Mouse (Mus musculus) myocyte (in vitro differentiated cells): ENCODE data around the gene Gucy2c. TPM values are rescaled to one million over a fixed set of nuclear protein-coding genes. Genes with fewer than 3 reads are reported as not detected.
"Not testable (repeated sequence)": the region's sequence is repeated elsewhere in the genome, so short reads cannot be mapped to it uniquely, and the experiment has no call there.

Experiments
- H3K27me3 ChIP-seq: one replicate; pipeline ENCODE4 v1.6.1; 2011; ENCODE audit not compliant: control insufficient read depth, insufficient read depth, insufficient read length
- H3K36me3 ChIP-seq: one replicate; pipeline ENCODE4 v1.6.1; 2011; ENCODE audit not compliant: control insufficient read depth, insufficient read depth
- H3K4me2 ChIP-seq: one replicate; pipeline ENCODE4 v1.6.1; 2011; ENCODE audit warnings: low read depth, control low read depth
- H3K4me3 ChIP-seq: one replicate; pipeline ENCODE4 v1.5.1; 2011; ENCODE audit warnings: mild to moderate bottlenecking, control low read depth, moderate library complexity
- H3K79me2 ChIP-seq: one replicate; pipeline ENCODE4 v1.6.1; 2011; ENCODE audit not compliant: control insufficient read depth, insufficient read depth
- H3ac ChIP-seq: one replicate; pipeline ENCODE4 v1.6.1; 2011; ENCODE audit not compliant: control insufficient read depth, insufficient read length
- CEBPB ChIP-seq: IDR thresholded peaks from 2 replicates; pipeline ENCODE4 v1.6.1; 2011; ENCODE audit warnings: mild to moderate bottlenecking, moderate library complexity; ENCODE audit not compliant: poor library complexity, insufficient read depth, severe bottlenecking
- E2F4 ChIP-seq: IDR thresholded peaks from one replicate; pipeline ENCODE4 v1.6.1; 2011; ENCODE audit warnings: mild to moderate bottlenecking, control low read depth, moderate library complexity; ENCODE audit not compliant: insufficient read depth
- MAX ChIP-seq: IDR thresholded peaks from one replicate; pipeline ENCODE4 v1.6.1; 2011; ENCODE audit warnings: low read depth, mild to moderate bottlenecking, control low read depth
- MYOD1 ChIP-seq, 3 experiments: IDR thresholded peaks; one replicate each; pipeline ENCODE4 v1.6.1; 2011; ENCODE audit warnings: control low read depth in 2 of 3, low read depth in 2 of 3, mild to moderate bottlenecking in 2 of 3, moderate library complexity in 1 of 3; ENCODE audit not compliant: insufficient read length in 2 of 3, control insufficient read depth in 1 of 3
- MYOG ChIP-seq, 3 experiments: IDR thresholded peaks; one replicate each; pipeline ENCODE4 v1.6.1; 2011; ENCODE audit warnings: control low read depth in 2 of 3, low read depth in 2 of 3, mild to moderate bottlenecking in 2 of 3; ENCODE audit not compliant: insufficient read length in 2 of 3, control insufficient read depth in 1 of 3, insufficient read depth in 1 of 3
- POLR2A ChIP-seq: IDR thresholded peaks from one replicate; pipeline ENCODE4 v1.6.1; 2011; ENCODE audit warnings: low read depth, mild to moderate bottlenecking, control low read depth, moderate library complexity; ENCODE audit not compliant: insufficient read length
- POLR2AphosphoS2 ChIP-seq: IDR thresholded peaks from one replicate; pipeline ENCODE4 v1.6.1; 2011; ENCODE audit warnings: low read depth, control low read depth; ENCODE audit not compliant: insufficient read length
- REST ChIP-seq: IDR thresholded peaks from one replicate; pipeline ENCODE4 v1.6.1; 2011; ENCODE audit warnings: mild to moderate bottlenecking, control low read depth, moderate library complexity; ENCODE audit not compliant: insufficient read depth, insufficient read length
- SRF ChIP-seq: IDR thresholded peaks from one replicate; pipeline ENCODE4 v1.6.1; 2011; ENCODE audit warnings: low read depth; ENCODE audit not compliant: control insufficient read depth, insufficient read length
- TCF12 ChIP-seq: IDR thresholded peaks from one replicate; pipeline ENCODE4 v1.6.1; 2011; ENCODE audit warnings: mild to moderate bottlenecking, control low read depth; ENCODE audit not compliant: poor library complexity, insufficient read depth, severe bottlenecking
- TCF3 ChIP-seq: IDR thresholded peaks from one replicate; pipeline ENCODE4 v1.6.1; 2011; ENCODE audit warnings: low read depth, control low read depth; ENCODE audit not compliant: insufficient read length
- USF1 ChIP-seq: IDR thresholded peaks from one replicate; pipeline ENCODE4 v1.6.1; 2011; ENCODE audit warnings: low read depth, mild to moderate bottlenecking, control low read depth, moderate library complexity
- polyA plus RNA-seq: library from polyadenylated mRNA; unstranded; fragments of >200 nt; fragmentation: generic; extraction: Trizol; gene quantifications from one replicate; pipeline ENCODE4 v1.2.1, GENCODE M21; 2012; ENCODE audit warnings: missing spikeins

The Gucy2c gene
- polyA plus RNA-seq, 1 experiment, result 0.01 TPM

DNA sequence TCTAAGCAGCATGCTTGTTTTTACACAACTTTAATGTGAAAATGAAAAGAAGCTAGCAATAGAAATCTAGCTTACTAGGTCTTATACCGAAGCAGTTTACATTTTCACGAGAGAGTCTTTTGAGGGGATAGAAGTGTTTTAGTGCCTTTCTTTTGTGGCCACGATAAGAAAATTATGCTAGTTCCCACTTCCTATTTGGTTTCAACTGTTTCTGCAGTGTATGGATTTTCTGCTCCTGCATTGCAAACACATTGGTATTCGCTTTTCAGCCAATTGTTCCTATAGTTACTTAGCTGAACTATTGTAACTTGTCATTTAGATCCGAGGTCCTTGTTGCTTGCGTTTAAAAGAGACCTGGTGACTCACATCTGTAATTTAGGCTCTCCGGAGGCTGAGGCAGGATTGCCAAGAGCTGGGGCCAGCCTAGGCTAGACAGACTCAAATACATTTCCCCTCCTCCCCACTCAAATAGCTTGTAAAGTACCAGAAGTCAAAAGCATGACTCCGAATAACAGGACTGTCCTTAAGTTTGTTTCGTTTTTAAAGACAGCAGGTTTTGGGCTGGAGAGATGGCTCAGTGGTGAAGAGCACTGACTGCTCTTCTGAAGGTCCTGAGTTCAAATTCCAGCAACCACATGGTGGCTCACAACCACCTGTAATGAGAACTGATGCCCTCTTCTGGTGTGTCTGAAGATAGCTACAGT lies 23.3 kb upstream of the Gucy2c start:
- Histone ChIP-seq H3K27me3 (no peaks in the 10 kb centered on the region), H3K4me2 (peak overlapping the region; percentile 93), H3ac (peak overlapping the region; percentile 17), H3K79me2 (peaks cover 12% of the 10 kb centered on the region), H3K4me3 (peak overlapping the region; percentile 53), H3K36me3 (no peaks in the 10 kb centered on the region)
- TF ChIP-seq POLR2AphosphoS2 (no peak), TCF3 (no peak), MYOD1 (IDR thresholded peaks at IDR 0.05; ENCODE audit: control insufficient read depth in 1 of 3, insufficient read length in 2 of 3, low read depth in 2 of 3) (no peak), E2F4 (no peak), TCF12 (no peak)

DNA sequence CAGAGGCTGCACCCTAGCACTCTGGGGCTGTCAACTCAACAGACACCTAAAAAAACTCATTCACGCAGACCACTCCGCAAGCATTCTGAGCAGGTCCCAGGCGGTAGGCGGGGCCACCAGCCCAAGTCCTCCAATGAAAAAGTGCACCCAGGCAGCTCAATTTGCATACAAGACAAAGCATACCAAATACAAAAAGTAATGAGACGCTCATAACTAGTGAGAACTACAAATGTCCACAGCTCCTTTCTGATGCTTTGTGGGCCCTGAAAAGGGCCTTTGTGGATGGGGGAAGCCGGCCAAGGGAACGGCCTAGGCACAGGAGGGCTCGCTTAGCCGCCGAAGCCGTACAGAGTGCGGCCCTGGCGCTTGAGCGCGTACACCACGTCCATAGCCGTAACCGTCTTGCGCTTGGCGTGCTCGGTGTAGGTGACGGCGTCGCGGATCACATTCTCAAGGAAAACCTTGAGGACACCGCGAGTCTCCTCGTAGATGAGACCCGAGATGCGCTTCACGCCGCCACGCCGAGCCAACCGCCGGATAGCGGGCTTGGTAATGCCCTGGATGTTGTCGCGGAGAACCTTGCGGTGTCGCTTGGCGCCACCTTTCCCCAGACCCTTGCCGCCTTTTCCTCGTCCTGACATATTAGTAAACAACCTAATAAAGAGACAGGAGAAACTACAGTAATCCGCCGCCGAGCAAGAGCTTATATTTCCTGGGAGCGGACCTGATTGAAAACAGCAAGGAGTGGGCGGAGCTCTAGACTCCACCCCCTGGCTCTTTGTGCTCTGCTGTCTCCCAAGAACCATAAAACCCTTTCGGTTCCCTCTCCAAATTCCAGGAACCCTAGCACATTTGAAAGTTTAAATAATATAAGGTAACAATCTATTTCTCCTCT lies 22.4 kb upstream of the Gucy2c start, which contains the start of gene Hist4h4:
Gene Hist4h4, minus strand, starts transcription at position 677 of the 895 bp plus-strand sequence.
- H3ac ChIP-seq, result peak within 1 kb of the TSS; percentile 17
- peak within 1 kb of the TSS; percentile 53 for H3K4me3 ChIP-seq
- no peaks in the 10 kb centered on the region for H3K27me3 ChIP-seq
- no peaks in the 10 kb centered on the region for H3K36me3 ChIP-seq
- H3K79me2 ChIP-seq, result peaks cover 3% of the 10 kb centered on the region
- TF ChIP-seq MAX (no peak), TCF12 (no peak), MYOD1 (IDR thresholded peaks at IDR 0.05; ENCODE audit: control insufficient read depth in 1 of 3, insufficient read length in 2 of 3, low read depth in 2 of 3) (no peak), CEBPB (0 out of 2 replicates have a peak, but pooled peaks have one; percentile 26), REST (peak; percentile 2), E2F4 (peak; percentile 42), POLR2AphosphoS2 (peak; percentile 100), MYOG (IDR thresholded peaks at IDR 0.05; ENCODE audit: control insufficient read depth in 1 of 3, insufficient read depth in 1 of 3, insufficient read length in 2 of 3, low read depth in 2 of 3) (peak in 1 of 3 experiments; percentile 28), POLR2A (peak; percentile 97), TCF3 (no peak), USF1 (no peak), SRF (no peak)
- peak within 1 kb of the TSS; percentile 93 for H3K4me2 ChIP-seq

DNA sequence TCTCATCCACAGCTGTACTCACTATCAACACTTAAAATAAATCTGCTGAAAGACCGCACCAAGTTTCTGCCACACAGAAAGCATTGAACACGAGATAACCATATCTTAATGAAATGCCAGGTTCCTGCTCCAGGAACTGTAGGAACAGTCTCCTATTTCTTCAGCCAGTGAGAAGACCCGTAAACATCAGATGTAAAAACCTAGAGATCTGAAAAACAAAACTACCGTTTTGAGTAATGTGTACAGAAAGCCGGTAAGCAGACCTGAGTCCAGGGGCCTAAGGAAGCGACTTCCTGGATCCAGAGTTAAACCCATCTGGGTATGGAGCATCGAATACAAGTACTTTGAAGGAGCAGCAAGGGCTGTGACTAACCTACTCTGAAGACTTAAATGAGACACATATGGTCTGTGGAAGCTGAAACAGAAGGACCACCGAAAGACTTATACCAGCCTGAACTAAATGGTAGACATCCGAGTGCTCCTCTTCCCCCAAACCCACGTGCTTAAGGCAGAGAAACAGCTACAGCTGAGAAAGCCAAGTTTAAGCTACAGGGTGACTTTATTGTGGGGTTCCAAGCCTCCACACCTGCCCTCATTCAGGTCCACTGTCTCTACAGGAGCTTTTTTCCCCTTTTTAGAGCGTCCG lies 21.7 kb upstream of the Gucy2c start:
- peak overlapping the region; percentile 93 for H3K4me2 ChIP-seq
- no peaks in the 10 kb centered on the region for H3K79me2 ChIP-seq
- TF ChIP-seq E2F4, result no peak
- no peak for TF ChIP-seq CEBPB
- no peak for TF ChIP-seq TCF12
- TF ChIP-seq POLR2A, result no peak
- no peaks in the 10 kb centered on the region for H3K36me3 ChIP-seq
- H3K27me3 ChIP-seq, result no peaks in the 10 kb centered on the region
- peak overlapping the region; percentile 53 for H3K4me3 ChIP-seq
- peak overlapping the region; percentile 17 for H3ac ChIP-seq

DNA sequence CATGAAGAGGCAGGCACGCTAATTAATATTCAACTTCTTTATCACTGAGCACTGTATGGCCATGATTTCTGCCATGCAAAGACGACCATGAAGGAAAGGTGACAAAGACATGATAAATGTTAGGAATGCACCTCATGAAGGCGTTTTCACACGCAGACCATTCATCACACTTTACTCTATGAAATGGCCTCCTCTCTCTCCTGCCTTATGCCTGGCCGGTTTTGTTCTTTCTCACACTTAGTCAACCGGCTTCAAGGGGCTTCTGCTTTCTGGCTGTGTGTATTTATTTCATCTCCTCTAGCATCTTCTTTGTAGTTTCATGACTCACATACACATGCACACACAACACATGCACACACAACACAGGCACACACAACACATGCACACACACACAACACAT lies 19.7 kb upstream of the Gucy2c start:
- no peak overlapping the region for H3K4me3 ChIP-seq
- H3K27me3 ChIP-seq, result no peaks in the 10 kb centered on the region
- TF ChIP-seq MYOG (IDR thresholded peaks at IDR 0.05; ENCODE audit: control insufficient read depth in 1 of 3, insufficient read depth in 1 of 3, insufficient read length in 2 of 3, low read depth in 2 of 3), result no peak
- H3ac ChIP-seq, result no peak overlapping the region
- no peak overlapping the region for H3K4me2 ChIP-seq
- no peaks in the 10 kb centered on the region for H3K79me2 ChIP-seq
- no peaks in the 10 kb centered on the region for H3K36me3 ChIP-seq

DNA sequence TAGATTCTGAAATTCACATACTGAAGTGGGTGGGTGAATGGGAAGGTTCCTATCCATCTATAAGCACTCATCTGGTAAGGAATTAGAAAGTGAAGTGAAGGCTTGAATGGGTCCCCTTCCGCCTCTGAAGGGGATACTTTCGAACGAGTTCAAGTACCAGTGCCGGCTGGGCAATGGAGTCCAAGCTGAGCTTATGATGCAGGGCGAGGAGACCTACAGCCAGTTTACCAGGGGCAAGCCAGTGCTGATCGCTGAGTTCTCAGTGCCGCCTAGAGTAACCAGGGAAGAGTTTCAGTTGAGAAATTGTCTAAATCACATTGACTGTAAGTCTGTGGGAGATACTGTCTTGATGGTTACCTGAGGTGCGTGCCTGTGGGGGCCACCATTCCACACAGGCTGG lies 19.1 kb upstream of the Gucy2c start:
- Histone ChIP-seq H3K4me3 (no peak overlapping the region), H3K4me2 (no peak overlapping the region), H3K79me2 (no peaks in the 10 kb centered on the region), H3K27me3 (no peaks in the 10 kb centered on the region), H3K36me3 (no peaks in the 10 kb centered on the region), H3ac (no peak overlapping the region)
- TF ChIP-seq USF1 (no peak), MYOG (IDR thresholded peaks at IDR 0.05; ENCODE audit: control insufficient read depth in 1 of 3, insufficient read depth in 1 of 3, insufficient read length in 2 of 3, low read depth in 2 of 3) (no peak), POLR2A (no peak), TCF12 (no peak), MYOD1 (IDR thresholded peaks at IDR 0.05; ENCODE audit: control insufficient read depth in 1 of 3, insufficient read length in 2 of 3, low read depth in 2 of 3) (no peak), MAX (no peak), SRF (no peak), POLR2AphosphoS2 (no peak), TCF3 (no peak), E2F4 (no peak), CEBPB (no peak), REST (no peak)

DNA sequence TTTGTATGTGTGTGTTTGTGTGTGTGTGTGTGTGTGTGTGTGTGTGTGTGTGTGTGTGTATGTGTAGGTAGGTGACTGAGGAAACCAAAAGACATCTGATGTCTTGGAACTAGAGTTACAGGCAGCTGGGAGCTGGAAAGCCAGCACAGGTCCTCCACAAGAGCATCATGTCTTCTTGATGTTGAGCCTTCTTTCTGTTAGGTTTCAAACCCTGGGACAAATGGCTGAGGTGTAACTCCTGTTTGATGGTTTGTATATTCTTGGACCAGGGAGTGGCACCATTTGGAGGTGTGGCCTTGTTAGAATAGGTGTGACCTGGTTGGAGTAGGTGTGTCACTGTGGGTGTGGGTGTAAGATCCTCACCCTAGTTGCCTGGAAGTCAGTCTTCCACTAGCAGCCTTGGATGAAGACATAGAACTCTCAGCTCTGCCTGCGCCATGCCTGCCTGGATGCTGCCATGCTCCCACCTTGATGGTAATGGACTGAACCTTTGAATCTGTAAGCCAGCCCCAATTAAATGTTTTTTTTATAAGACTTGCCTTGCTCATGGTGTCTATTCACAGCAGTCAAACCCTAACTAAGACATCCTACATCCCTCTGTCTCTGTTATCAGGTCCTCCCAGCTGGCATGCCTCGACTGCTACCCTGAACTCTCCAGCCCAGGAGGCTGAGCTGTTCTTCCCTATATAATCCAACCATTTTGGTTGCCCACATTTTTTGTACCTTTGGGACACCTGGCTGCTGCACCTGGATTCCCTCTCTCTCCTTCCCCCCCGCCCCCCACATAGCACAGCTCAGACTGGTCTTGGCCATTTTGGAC lies 16.5 kb upstream of the Gucy2c start:
- not testable (repeated sequence) for H3ac ChIP-seq, H3K4me3 ChIP-seq, H3K27me3 ChIP-seq, H3K79me2 ChIP-seq, H3K4me2 ChIP-seq, H3K36me3 ChIP-seq
